Mouse (Mus musculus): ENCODE data around the gene Ceacam16.

Ceacam16 gene

DNA sequence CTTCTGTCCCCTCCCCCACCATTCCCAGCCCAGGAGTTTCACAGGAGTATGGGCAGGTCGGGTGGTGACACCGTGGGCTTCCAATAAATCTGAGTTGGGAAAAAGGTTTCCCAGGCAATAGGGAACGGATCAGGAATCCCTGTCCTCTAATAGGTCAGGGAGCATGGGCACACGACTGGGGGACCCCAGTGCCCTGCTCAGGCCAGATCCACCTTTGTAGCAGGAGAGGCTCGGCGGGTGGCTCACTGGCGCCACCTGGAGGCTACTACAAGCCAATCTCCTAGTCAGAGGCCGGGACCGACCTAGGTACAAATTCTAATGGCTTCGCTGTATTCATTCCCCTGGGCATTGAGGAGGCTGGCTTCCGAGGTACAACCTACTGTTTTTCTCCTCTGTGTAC, 17.5 kb downstream of the Ceacam16 start:
- DNase-seq (ENCODE audit: low spot score in 2 of 2): peak; percentile 73 to 75

DNA sequence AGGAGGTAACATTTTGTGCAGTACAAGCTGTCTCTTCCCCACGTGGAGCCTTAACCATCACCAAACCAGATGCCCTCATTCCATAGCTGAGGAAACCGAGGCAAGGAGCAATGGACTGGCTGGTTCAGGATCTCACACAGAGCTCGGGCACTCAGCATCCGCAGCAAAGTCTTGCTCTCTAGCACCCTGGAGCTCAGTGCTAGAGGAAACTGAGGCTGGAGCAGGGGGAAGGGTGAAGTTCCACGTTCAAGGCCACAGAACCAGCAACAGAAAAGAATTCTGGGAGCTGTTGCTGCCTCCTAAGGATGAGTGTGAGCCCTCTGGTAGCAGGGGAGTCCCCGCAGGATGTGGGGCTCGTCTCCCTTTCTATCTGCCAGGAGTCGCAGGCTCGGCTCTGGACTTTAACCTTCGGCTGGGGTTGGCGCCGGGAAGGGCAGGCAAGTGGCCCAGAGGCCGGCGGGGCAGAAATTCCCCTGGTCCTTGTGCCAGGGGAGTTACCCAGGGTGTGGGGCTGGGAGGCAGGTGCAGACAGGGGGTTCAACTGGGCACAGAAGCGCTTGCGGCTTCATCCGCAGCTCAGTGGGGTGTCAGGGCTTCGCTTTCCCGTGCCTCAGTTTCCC, 18.1 kb downstream of the Ceacam16 start:
- no peak for DNase-seq (ENCODE audit: low spot score in 2 of 2)

DNA sequence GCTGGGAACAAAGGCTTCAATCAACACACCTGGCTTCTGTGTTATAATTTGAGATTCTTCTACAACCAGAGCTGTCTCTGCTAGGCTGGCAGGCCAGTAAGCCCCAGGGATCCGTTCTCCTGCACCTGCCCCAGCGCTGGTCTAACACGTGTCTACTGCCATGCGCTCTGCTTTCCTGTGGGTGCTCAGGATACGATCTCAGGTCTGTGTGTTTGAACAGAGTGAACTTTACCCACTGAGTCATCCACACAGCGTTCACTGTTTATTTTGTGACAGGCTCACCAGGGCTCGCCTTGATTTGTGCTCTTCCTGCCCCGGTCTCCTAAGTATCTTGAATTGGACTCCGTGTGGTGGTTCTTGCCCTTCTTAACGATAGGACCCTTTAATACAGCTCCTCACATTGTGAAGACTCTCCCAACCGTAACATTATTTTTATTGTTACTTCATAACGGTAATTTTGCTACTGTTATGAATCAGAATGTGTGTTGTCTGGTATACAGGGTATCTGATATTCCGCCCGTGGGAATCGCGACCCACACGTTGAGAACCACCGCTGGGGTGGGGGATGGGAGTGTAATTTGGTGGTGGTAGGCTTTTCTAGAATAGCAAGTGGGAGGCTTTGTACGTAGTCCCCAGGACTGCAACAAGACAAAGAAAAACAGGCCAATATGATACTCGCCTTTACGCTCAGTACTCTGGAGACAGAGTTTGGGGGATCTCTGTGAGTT, 19.2 kb downstream of the Ceacam16 start:
- no peak for DNase-seq (ENCODE audit: low spot score in 2 of 2)

DNA sequence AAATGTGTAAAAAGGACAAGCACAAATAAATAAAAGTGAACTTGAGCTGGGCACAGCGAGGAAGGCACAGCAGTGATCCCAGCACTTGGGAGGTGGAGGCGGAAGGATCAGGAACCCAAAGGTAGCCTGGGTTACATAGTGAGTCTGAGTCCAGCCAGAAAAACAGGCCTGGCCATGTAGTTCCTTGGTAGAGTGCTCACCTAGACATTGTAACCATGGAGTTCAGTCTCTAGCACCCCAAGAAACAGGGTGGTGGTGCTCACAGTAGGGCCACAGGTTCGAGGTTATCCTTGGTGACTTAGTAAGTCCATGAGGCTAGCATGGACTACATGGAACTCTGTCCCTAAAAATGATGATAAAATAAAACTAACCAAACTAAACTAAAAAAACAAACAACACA, 20.2 kb downstream of the Ceacam16 start:
- DNase-seq (ENCODE audit: low spot score in 2 of 2): no peak

DNA sequence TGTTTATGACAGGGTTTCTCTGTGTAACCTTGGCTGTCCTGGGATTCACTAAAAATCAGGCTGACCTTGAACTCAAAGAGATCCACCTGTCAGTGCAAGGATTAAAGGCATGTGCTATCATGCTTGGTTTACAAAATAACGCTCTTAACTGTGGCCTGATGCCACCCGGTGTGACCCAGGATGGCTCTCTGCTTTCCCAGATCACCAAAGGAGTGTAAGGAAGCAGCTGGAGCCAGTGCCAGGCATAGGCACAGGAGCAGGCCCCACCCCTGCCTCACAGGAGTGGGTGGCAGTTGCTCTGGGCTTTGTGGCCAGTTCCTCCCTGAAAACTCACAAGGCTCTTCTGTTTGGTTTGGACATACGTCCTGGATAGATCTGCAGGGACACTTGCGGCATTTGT, 20.7 kb downstream of the Ceacam16 start:
- no peak for DNase-seq (ENCODE audit: low spot score in 2 of 2)

DNA sequence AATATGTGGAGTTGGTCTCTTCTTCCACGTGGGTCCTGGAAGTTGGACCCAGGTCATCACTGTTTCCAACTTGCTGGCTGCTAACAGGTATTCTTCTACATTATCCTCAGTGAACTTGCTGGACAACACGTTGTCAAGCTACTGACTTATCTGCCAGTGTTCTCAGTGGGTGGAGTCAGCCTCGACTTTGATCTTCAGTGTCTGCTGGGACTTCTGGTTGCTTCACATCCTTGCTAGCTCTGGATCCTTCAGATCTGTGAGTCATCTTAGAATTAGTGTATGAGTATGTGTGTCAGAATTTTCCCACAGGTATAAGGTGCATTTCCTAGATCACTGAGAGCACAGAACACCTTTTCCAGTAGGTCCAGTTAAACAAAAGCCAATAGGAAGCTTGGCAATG, 24.3 kb downstream of the Ceacam16 start:
- DNase-seq (ENCODE audit: low spot score in 2 of 2): no peak

DNA sequence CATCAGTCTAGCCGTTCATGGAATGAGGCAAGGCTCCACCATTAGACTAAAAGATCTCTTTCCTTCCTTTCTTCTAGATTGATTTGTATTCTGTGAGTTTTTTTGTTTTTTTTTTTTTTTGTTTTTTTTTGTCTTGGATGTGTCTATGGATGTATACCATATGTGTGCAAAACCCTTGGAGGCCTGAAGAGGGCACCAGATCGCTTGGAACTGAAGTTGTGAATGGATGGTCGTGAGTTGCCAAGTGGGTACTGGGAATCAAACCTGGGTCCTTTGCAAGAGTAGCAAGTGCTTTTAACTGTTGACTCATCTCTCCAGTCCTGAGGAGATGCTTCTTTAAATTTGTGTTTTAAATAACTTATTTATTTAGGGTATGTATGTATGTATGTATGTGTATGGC, 27.0 kb downstream of the Ceacam16 start:
- DNase-seq (ENCODE audit: low spot score in 2 of 2): no peak

DNA sequence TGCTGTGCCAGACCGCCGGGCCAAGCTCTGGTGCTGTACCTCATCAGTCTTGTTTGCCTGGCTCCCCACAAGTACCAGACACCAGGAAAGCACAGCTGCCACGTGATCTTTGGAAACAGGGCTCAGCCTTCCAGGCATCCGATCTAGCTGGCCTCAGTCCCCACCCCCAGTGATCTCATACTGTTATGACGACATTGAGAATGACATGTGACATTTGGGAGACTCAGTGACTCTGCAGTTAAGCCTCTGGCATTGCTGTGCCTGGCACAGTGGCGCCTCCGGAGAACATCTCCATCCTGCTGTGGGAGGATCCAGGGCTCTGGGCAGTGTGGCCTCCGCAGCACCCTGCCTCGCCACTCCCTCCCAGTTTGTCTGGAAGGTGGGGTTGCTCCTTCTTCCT, 29.3 kb downstream of the Ceacam16 start:
- no peak for DNase-seq (ENCODE audit: low spot score in 2 of 2)

DNA sequence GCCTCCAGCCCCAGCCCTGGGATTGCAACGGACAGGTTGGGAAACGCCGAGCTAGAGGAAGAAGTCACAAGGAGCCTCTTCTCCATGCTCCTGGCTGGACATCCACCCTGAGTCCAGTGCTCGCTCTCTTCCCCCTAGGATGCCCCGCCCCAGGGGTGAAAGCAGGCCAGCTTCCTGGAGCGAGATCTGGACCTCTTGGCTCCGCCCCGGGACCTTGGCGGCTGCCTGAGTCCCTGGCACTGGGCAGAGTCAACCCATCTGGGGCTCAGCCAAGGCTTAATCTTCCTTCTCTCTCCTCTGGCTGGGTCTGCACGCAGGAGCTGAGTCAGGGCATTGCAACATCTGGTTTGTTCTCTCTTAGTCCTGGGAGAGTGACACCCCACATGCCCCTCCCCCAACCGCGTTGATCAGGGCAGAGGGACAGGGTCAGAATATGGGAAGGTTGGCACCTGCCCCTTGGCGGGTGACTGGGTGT, 30.4 kb downstream of the Ceacam16 start:
- DNase-seq (ENCODE audit: low spot score in 2 of 2): peak; percentile 62 to 73

DNA sequence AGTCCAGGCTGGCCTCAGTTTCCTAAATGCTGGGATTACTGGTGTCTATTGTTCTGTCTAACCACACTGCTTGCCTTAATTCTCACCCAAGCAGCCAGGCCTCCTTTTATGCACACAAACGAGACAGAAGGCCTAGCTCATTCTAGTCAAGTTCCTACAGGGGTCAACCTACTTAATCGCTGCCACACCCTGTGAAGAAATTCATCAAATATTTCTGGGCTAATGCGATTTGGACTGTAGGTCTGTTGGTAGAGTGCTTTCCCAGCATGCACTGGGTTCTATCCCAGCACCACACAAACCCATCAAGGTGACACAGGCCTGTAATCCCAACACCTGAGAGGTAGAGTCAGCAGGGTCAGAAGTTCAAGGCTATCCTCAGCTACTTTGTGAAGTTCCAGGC, 31.4 kb downstream of the Ceacam16 start:
- no peak for DNase-seq (ENCODE audit: low spot score in 2 of 2)

DNA sequence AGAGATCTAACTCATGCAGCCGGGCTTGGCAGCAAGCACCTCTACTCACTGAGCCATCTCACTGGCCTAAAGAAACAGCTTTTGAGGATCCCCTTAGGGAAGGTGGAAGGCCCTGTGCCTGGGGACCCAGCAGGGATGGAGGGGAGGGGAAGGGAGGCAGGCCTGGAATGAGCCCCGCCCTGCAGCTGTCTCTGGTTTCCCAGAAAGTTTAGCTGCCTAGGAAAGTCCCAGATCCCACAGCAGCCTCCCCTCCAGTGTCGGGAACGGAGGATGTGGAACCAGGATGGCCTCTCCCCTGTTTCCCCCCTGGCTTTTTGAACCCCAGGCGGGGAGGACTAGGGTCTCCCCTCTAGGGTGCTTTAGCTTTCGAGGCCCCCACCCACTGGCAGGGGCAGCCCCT, 34.3 kb downstream of the Ceacam16 start:
- DNase-seq (ENCODE audit: low spot score in 2 of 2): no peak

DNA sequence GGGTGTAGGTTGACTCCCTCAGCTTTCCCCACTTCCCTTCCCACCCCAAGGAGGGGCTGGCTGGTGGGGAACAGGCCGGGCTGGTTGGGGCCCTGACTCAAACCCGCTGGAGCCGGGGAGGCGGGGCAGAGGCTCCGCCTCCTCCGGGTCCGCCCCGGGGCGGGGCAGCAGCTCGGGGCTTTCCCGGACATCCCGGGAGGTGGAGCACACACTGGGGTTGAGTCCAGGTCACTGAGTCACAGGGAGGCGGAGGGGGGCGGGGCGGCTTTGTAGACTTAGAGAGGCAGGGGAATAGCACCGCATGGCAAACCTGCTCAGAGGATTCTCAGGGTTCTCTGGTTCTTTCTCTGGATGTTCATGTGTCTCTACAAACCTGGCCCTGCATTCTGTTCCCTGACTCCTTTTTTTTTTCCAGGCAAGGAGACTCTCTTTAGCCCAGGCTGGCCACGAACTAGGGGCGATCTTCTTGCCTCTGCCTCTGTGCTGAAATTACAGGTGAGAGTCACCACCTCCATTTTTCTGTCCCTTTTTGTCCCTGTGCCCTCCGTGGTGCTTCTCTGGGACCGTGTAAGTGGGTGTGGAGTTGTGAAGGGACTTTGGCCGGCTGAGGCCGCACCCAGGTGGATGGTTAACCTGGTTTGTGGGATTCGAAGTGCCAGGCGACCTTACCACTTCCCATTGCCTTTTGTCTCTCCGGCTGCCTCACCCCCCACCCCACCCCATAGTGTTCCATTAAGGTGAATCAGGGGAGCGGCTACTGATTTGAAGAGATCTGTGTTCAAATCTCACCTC, 36.7 kb downstream of the Ceacam16 start:
- peak; percentile 85 to 88 for DNase-seq (ENCODE audit: low spot score in 2 of 2)

DNA sequence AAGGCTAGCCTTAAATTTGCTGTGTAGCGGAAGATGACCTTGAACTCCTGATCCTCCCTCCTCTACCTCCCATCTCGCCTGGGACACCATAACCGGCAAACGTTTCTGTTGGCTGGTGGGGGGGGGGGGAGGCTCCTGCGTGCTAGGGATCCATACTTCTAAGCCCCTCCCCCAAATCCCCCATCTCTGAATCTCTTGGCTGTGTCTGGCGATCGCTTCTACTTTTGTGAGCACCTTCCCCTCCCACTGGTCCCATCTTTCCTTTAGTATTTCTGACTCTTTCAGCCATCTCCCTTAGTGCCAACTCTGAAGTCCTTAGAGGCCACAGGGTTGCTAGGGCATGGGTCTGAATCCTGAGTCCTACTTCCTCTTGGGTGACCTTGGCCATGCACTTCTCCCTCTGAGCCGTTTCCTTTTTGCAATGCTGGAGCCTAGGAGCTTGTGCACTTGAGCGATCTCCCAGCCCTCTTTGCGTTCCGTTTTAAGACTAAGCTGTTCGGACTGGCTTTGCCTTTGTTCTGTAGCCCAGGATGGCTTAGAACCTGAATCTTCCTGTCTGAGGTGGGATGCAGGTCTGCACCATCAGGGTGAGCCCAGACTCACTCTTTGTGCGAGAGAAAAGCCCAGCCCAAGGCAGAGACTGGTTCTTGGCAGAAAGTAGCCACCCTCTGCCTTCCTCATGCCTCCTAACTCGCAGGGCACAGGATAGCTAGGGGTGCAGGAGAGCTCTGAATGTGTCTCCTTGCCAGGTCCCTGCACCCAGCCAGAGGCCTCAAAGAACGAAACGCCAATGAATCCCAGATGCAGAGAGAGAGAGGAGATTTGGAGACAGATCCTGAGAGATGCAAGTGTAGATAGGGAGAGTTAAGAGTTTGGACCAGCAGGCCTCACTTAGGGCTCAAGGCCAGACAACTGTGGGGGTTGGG, 37.6 kb downstream of the Ceacam16 start:
- DNase-seq (ENCODE audit: low spot score in 2 of 2): no peak

DNA sequence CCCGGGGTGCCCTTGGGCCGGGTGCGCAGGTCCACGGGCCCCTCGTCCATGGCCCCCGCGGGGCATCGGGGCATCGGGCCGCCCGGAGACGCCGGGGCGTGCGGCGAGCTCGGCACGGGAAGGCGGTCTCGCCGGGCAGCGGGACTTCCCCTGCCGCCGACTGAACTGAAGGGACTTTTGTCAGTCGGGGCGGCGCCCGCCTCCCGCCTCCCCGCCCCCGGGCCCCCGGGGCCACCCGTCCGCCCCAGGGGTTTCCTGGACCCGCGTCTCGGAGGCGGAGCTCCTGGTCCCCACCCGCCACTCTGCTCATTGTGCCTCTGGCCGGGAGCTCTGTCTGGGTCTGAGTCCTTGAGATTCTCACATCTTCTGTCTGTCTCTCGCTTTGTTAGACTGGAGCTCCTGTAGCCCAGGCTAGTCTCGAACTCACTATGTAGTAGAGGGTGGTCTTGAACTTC, 38.5 kb downstream of the Ceacam16 start, which contains the start of gene Bcl3:
Gene Bcl3 (minus strand): TSS at position 167 of the 455 bp plus-strand sequence.
- DNase-seq (ENCODE audit: low spot score in 2 of 2): peak; percentile 88 to 89

DNA sequence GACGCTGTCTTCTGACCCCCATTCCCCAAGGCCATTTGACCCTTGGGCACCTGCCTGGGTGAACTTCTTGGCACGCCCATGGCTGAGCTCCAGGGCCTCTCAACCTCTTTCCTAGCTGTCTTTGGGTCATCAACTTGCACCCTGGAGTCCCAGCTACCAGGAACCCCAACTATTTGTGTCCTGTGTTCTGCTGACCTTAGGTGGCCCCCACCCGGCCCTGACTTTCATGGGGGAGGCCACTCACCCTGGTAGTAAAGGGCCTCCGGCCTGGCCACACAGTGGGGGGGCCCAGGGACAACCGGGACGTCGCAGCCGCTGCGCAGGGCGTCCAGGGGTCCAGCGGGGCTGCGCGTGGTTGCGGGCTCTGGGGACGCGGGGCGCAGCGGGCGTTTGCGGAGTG, 38.9 kb downstream of the Ceacam16 start:
- DNase-seq (ENCODE audit: low spot score in 2 of 2): no peak

DNA sequence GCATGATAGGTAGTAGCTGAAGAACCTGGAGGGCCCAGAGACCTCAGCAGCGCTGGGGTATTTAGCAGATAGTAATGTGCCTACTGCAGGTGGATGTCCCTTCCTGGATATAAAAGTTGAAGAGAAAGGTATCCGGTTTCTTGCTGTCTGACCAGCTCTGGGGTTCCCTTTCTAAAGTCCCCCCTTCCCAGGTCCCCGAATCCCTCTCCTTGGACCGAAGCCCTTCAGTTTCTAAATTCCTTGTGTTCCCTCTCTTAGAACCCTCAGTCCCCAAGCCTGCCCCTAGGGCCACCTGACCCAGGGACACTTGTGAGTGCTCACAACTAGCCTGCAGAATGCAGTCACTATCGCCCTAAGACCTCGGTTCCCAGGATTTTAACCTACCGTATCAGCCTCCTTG, 39.5 kb downstream of the Ceacam16 start:
- DNase-seq (ENCODE audit: low spot score in 2 of 2): no peak

DNA sequence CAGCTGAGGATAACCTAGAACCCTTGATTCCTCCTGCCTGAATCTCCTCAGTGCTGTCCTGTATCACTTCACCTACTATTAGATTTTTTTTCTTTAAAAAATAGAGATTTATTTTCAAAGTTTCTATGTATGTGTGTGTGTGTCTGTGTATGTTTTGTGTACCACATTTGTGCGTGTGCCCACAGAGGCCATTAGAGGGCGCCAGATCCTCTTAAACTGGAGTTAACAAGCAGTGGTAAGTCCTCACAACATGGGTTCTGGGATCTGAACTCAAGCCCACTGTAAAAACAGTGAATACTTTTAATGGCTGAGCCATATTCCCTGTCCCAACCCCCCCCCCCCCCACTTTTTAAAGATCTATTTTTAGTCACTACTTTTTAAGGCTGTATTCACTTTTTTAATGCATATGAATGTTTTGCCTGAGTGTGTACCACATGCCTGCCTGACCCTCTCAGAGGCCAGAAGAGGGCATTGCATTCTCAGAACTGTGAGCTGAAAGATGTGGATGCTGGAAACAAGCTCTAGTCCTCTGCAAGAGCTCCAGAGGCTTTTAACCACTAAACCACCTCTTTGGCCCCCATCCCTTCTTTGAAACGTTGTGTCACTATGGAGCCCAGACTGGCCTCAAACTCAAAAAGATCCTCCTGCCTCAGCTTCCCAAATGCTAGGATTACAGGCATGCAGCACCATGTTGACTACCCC, 40.6 kb downstream of the Ceacam16 start:
- DNase-seq (ENCODE audit: low spot score in 2 of 2): no peak

DNA sequence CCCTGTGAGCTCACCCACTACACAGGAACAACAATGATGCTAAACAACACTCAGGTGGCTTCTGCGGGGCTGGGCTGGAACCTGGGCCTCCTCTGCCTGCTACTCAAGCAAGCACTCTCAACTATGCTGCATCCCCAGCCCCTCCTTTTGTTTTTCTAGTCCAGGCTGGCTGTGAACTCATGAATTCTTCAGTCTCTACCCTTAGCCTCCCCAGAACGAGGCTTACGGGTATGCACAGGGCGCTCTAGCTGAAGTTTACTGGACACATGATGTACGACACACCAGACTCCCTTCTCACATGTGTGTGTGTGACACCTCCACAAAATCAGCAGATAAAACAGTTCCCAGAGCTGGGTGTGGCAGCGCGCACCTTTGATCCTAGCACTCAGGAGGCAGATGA, 42.2 kb downstream of the Ceacam16 start:
- DNase-seq (ENCODE audit: low spot score in 2 of 2): no peak

DNA sequence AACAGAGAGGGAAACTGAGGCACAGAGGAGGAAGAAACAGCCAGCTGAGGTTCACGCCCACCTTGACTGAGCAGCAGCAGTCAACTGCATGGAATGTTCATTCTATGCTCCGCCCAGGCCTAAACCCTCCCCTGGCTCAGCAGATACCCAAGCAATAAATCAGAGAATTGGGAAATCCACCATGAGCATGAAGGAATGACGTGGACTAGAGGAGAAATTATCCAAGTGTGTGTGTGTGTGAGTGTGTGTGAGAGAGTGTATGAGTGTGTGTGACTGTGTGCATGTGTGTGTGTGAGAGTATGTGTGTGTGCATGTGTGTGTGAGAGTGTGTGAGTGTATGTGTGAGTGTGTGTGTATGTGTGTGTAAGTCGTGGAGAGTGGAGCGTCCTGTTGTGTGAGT, 42.7 kb downstream of the Ceacam16 start:
- DNase-seq (ENCODE audit: low spot score in 2 of 2): no peak

DNA sequence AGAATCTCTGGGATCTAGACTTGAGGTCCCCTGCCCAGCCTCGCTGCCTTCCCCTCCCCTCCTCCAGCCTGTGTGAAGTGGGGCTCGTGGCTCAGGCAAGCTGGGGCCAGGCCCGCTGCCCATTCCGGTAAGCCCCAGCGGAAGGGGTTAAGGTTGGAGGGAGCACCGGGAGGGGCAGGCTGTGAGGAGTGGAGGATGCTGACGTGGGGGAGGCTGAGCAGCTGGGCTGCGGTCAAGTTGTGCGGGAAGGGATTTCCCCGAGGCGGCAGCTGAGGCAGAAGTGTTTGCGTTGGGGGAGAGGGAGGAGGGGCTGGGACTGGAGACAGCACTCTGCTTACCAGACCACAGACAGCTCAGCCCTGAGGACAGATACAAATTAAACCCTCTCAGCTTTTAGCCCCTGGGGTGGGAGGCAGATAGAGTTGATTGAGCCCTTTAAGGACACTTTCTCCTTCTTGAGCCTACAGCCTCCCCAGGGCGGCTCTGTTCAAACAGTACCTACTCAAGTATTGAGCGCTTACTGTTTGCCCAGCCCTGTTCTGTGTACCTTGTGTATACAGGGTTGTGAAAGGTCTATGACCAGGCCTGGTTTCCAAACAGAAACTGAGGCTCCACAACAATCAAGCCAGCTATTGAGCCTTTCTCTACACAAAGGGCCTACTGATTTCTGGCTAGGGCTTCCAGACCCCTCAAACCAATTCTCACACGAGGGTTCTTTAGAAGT, 43.6 kb downstream of the Ceacam16 start:
- DNase-seq (ENCODE audit: low spot score in 2 of 2): peak; percentile 96 to 98

All from spleen, postnatal 36 days (tissue).